Mouse (Mus musculus): ENCODE data around the gene 9030612E09Rik. TPM values are rescaled to one million over a fixed set of nuclear protein-coding genes. Genes with fewer than 3 reads are reported as not detected.

Gene 9030612E09Rik
- polyA plus RNA-seq (2015; fragmentation: Nextera tagmentation; extraction: Ambion mirVana), result 2.8 and 3.3 TPM in 2 replicates

DNA sequence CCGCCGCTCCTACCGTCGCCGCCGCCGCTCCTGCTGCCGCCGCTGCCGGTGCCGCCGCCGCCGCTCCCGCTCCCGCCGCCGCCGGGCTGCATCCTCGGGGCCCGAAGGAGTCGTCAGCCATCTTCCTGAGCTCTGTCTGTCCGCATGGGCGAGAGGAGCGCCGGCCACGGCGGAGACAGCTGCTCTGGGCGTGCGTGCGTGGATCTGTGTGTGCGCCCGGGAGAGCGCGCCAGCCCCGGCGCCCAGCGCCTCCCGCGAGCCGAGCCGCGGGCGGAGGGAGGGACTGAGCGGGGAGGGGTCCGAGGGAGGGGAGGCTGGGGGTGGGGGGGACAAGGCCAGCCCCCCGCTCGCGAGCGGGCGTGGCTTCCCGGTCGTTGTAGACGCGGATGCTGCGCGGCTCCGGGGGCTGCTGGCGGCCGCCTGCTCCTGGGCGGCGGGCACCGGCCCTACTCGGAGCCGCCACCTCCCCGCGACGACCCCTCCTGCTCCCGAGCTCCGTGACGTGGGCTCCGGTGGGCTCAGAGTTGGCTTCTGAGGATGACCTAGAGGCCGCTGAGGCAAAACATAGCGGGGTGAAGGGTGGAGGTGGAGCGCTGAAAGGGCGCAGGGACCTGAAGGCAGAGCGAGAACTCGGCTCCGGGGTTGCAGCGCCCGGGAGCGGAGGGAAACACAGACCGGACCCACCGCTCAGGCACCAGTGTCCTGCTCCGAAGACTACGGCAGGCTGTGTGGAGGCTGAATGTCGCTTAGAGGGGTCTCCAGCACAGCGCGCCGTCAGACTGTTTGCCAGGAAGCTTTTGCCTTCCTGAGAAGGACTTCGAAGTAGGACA lies at the start of gene 9030612E09Rik, which contains the start of gene Sobp:
Gene 9030612E09Rik, plus strand, starts transcription at position 379 of the 830 bp plus-strand sequence.
Gene Sobp, minus strand, starts transcription at position 205 of the 830 bp plus-strand sequence.
- Histone ChIP-seq H3K9me3 (no peaks in the 10 kb centered on the region), H3K4me3 (replicated peaks) (peak within 1 kb of the TSS; percentile 89), H3K4me1 (replicated peaks) (peaks cover 42% of the 10 kb centered on the region), H3K9ac (replicated peaks) (peak within 1 kb of the TSS; percentile 98), H3K27ac (peak within 1 kb of the TSS; percentile 99), H3K4me2 (replicated peaks) (peak within 1 kb of the TSS; percentile 78), H3K36me3 (no peaks in the 10 kb centered on the region), H3K27me3 (peaks cover 9% of the 10 kb centered on the region)
- under 1% methylated on average over 85 of the region's 91 CpGs for WGBS
- ATAC-seq, result peak; percentile 89

DNA sequence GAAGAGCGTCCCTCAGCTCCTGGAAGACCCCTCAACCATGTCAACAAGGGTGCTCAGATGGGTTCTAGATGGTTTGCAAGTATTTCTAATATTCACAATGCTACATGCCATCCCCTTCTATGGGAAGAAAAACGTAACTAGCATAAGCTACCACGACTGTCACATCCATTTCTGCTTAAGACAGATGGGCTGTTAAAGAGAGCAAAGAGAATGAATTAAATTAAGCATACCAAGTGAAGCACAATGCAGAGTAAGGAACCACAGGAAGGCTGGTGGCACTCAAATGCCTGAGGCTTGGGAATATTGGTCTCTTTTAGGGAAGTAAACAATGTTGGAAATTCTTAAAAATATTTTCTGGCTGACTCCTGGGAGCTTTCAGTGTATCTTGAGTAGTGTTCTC lies 45.8 kb upstream of the 9030612E09Rik start:
- Histone ChIP-seq H3K4me1 (replicated peaks) (peaks cover 34% of the 10 kb centered on the region), H3K9ac (replicated peaks) (no peak overlapping the region), H3K4me3 (replicated peaks) (no peak overlapping the region), H3K4me2 (replicated peaks) (no peak overlapping the region), H3K27ac (no peak overlapping the region), H3K9me3 (no peaks in the 10 kb centered on the region), H3K36me3 (peaks cover 12% of the 10 kb centered on the region; the same call in 1 of the 2 replicates), H3K27me3 (no peaks in the 10 kb centered on the region)
- ATAC-seq, result no peak
- WGBS, result 56% methylated on average over 3 of the region's 3 CpGs

DNA sequence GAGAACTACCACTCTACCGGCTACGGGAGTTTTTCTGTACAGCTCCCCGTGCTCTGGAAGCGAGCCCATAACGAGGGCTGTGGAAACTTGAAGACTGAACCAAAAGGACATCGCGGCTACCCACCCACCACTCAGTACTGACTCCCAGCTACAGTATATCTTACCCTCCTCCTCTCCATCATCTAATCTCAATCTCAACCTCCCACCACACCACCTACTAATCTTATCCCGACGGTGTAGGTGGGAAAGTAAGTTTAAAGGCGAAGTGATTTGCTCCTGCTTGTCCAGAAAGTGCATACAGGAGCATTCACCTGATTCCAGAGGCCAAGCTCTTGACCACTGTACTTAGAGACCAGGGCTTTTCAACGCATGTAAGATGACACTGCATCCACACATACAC lies 40.5 kb upstream of the 9030612E09Rik start:
- Histone ChIP-seq H3K4me3 (replicated peaks) (no peak overlapping the region), H3K4me2 (replicated peaks) (no peak overlapping the region)
- WGBS, result 91% methylated on average over 11 of the region's 11 CpGs

DNA sequence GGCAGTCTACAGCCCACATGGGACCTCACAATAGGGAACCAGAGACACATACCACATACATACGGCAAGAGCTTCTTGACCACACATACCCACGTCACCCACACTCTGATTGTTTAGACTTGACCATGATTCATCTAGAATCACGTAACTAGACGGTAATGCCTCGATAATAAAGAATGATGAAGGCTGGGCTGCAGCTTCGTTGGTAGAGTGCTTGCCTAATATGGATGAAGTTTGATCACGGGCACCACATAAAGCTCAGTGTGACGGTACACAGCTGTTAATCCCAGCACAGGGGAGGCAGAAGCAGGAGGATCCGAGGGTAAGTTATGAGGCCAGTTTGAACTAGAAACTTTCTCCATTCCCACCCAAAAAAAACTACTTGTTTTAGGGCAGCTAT lies 31.3 kb upstream of the 9030612E09Rik start:
- no peak for ATAC-seq
- no peak overlapping the region for H3K27ac ChIP-seq
- H3K9ac ChIP-seq (replicated peaks), result no peak overlapping the region
- H3K4me3 ChIP-seq (replicated peaks), result no peak overlapping the region
- 94% methylated on average over 9 of the region's 9 CpGs for WGBS
- no peak overlapping the region for H3K4me2 ChIP-seq (replicated peaks)
- no peaks in the 10 kb centered on the region for H3K9me3 ChIP-seq
- no peaks in the 10 kb centered on the region for H3K27me3 ChIP-seq
- peaks cover 21% of the 10 kb centered on the region; the same call in 1 of the 2 replicates for H3K36me3 ChIP-seq
- no peaks in the 10 kb centered on the region for H3K4me1 ChIP-seq (replicated peaks)

More for the DNA sequence above, 40.5 kb upstream of the 9030612E09Rik start:
- ATAC-seq, result no peak
- H3K9ac ChIP-seq (replicated peaks), result no peak overlapping the region
- no peaks in the 10 kb centered on the region for H3K27me3 ChIP-seq
- H3K9me3 ChIP-seq, result 0 out of 2 replicates have a peak, but pooled peaks cover 3% of the 10 kb centered on the region
- H3K27ac ChIP-seq, result no peak overlapping the region
- H3K4me1 ChIP-seq (replicated peaks), result peaks cover 4% of the 10 kb centered on the region
- peaks cover 9% of the 10 kb centered on the region; the same call in 1 of the 2 replicates for H3K36me3 ChIP-seq

DNA sequence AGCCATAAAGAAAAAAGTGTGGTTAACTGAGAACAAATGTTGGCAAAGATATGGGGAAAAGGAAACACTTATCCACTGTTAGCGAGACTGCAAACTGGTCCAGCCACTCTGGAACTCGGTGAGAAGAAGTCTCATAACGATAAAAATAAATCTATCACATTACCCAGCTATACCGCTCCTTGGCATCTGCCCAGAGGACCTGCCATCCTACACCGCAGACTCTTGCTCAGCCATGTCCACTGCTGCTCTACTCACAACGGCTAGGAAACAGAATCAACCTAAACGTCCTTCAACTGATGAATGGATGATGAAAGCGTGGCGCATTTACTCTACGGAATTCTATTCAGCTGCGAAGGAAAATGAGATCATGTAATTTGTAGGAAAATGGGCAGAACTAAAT lies 26.0 kb upstream of the 9030612E09Rik start:
- no peak overlapping the region for H3K4me2 ChIP-seq (replicated peaks)
- H3K9ac ChIP-seq (replicated peaks), result no peak overlapping the region
- WGBS, result 89% methylated on average over 11 of the region's 11 CpGs
- peaks cover 18% of the 10 kb centered on the region for H3K36me3 ChIP-seq
- peaks cover 10% of the 10 kb centered on the region for H3K4me1 ChIP-seq (replicated peaks)
- H3K27ac ChIP-seq, result no peak overlapping the region
- ATAC-seq, result no peak
- H3K9me3 ChIP-seq, result no peaks in the 10 kb centered on the region
- H3K4me3 ChIP-seq (replicated peaks), result no peak overlapping the region
- H3K27me3 ChIP-seq, result no peaks in the 10 kb centered on the region

DNA sequence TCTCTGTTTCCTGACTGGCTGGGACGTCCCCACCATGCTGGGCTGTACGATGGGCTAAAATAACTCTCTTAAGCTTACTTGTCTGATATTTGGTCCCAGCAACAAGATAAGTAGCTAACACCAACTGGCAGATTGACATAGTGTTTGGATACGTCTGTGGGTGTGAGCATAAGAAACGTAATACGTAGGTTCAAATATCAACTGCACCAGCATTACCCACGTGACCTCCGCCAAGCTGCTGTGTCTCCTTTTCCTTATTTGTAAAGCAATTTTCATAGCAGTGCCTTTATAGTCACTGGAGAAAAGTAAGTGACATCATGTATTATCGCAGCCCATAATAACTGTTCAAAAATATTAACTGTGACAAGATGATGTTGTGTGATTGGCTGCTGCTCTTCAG lies 21.9 kb upstream of the 9030612E09Rik start:
- no peak overlapping the region for H3K9ac ChIP-seq (replicated peaks)
- H3K4me2 ChIP-seq (replicated peaks), result no peak overlapping the region
- no peaks in the 10 kb centered on the region for H3K9me3 ChIP-seq
- no peak overlapping the region for H3K4me3 ChIP-seq (replicated peaks)
- peaks cover 19% of the 10 kb centered on the region for H3K36me3 ChIP-seq
- peaks cover 38% of the 10 kb centered on the region for H3K4me1 ChIP-seq (replicated peaks)
- no peak overlapping the region for H3K27ac ChIP-seq
- 87% methylated on average over 8 of the region's 8 CpGs for WGBS
- ATAC-seq, result no peak
- no peaks in the 10 kb centered on the region for H3K27me3 ChIP-seq

DNA sequence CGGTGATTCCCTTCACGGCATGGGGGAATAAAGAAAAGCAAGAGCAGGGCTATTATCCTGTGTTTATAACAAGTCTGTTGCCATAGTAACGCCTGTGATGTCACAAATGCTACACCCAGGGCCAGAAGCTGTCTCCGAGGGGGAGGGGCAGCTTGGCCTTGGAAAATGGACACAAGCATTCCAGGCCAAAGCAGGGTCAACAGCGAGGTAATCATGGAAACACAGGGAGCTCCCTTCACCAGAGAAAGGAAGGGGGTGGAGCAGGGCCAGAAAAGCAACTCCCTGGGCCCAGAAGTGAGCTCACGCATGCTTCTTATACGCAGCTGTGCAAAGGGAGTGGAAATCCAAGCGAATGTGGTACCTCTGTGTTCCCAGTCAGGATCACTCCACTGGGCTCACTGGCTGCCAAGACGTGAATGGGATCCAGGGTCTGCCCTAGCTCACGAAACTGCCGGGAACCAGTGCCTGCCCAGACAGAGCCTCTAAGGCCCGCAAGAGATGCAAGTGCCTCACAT lies 19.4 kb upstream of the 9030612E09Rik start:
- Histone ChIP-seq H3K4me2 (replicated peaks) (peak overlapping the region; percentile 42), H3K27ac (peak overlapping the region; percentile 81), H3K27me3 (no peaks in the 10 kb centered on the region), H3K9ac (replicated peaks) (no peak overlapping the region), H3K36me3 (peaks cover 9% of the 10 kb centered on the region), H3K4me1 (replicated peaks) (peaks cover 45% of the 10 kb centered on the region), H3K9me3 (no peaks in the 10 kb centered on the region), H3K4me3 (replicated peaks) (no peak overlapping the region)
- ATAC-seq, result peak; percentile 87
- WGBS, result 4% methylated on average over 12 of the region's 12 CpGs

DNA sequence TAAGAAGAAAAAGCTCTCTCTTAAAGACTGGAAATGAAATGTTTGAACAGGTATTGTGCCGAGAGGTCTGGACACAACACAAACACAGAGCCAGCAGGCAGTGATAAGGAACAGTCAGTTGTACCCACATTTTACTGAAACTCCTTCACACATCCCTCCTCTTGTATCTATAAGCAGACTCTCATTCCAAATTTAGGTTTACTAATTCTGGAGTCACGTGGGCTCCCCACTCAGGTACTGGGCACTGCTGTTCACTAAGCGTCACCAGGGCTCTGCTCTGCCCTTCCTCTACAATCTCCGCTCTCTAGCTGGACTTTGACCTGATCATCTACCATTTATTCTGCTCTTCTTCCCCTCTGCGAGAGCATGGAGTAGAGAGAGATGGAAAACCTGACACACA lies 15.6 kb upstream of the 9030612E09Rik start:
- WGBS, result 91% methylated on average over 5 of the region's 5 CpGs
- Histone ChIP-seq H3K27me3 (no peaks in the 10 kb centered on the region), H3K9ac (replicated peaks) (no peak overlapping the region), H3K36me3 (peaks cover 10% of the 10 kb centered on the region), H3K4me1 (replicated peaks) (peaks cover 40% of the 10 kb centered on the region), H3K27ac (no peak overlapping the region), H3K9me3 (no peaks in the 10 kb centered on the region), H3K4me3 (replicated peaks) (no peak overlapping the region), H3K4me2 (replicated peaks) (no peak overlapping the region)
- no peak for ATAC-seq

DNA sequence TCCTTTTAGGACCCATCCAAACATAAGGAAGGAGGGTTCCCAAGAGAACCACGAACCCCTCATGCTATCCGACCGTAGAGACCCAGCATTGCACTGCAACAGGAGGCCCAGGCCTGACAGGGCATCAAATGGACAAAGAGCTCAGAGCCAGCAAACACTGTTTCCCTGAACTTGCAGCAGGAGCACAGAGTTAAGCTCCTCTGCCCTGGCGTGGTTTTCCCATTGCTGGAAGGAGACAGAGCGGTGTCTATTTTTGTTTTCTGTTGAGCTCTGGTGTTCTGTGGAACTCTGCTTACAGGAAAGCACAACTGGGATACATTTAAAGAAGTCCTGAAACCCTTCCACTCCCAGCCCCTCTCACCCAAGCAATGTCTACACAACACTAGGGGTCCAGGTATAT lies 15.2 kb upstream of the 9030612E09Rik start:
- no peak overlapping the region for H3K4me3 ChIP-seq (replicated peaks)
- WGBS, result 74% methylated on average over 5 of the region's 5 CpGs
- H3K27ac ChIP-seq, result no peak overlapping the region
- H3K4me1 ChIP-seq (replicated peaks), result peaks cover 36% of the 10 kb centered on the region
- peaks cover 10% of the 10 kb centered on the region for H3K36me3 ChIP-seq
- no peak overlapping the region for H3K9ac ChIP-seq (replicated peaks)
- H3K27me3 ChIP-seq, result no peaks in the 10 kb centered on the region
- no peak overlapping the region for H3K4me2 ChIP-seq (replicated peaks)
- no peak for ATAC-seq
- no peaks in the 10 kb centered on the region for H3K9me3 ChIP-seq

DNA sequence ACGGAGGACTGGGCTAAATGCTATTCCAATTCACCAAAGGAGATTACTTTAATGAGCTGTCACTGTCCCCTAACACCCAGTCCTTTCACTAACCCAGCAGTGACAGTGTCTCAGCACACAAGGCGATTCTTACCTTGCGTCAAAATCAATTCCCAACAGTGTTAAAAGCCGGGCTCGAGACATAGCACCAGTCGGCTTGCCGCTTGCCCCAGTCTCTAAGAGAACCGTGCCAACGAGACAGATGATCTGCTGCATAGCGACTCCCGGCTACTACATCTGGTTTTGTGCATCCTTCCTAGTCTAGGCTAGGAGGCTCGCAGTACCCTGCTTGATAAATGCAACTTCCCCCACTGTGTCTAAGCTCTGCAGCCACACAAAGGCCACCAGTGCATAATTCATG lies 12.2 kb upstream of the 9030612E09Rik start:
- Histone ChIP-seq H3K27ac (peak overlapping the region; percentile 81), H3K9me3 (peaks cover 2% of the 10 kb centered on the region; the same call in 1 of the 2 replicates), H3K36me3 (peaks cover 6% of the 10 kb centered on the region), H3K9ac (replicated peaks) (no peak overlapping the region), H3K4me3 (replicated peaks) (peak overlapping the region; percentile 6; the same call in 1 of the 2 replicates), H3K27me3 (no peaks in the 10 kb centered on the region), H3K4me2 (replicated peaks) (peak overlapping the region; percentile 27), H3K4me1 (replicated peaks) (peaks cover 18% of the 10 kb centered on the region)
- peak; percentile 73 for ATAC-seq
- 50% methylated on average over 12 of the region's 12 CpGs for WGBS

DNA sequence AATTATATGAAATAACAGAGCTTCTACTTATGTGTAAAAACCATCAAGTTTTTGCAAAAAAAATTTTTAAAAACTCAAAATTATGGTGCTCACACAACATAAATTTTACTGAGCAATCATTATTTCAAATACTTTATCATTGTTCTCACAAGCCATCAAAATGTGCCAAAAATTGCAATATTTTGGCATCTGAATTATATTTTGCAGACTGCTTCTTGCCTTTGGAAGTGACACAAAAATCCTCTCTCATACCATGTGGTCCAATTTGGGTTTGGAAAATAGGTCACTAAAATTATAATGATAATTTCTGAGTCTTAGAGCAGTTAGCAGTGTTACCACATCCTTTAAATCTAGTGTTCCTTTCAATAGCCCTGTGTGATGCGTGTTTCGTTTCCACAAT lies 10.1 kb upstream of the 9030612E09Rik start:
- peaks cover 2% of the 10 kb centered on the region; the same call in 1 of the 2 replicates for H3K9me3 ChIP-seq
- no peak overlapping the region for H3K9ac ChIP-seq (replicated peaks)
- WGBS, result 95% methylated on average over 2 of the region's 2 CpGs
- H3K4me2 ChIP-seq (replicated peaks), result no peak overlapping the region
- ATAC-seq, result no peak
- peaks cover 6% of the 10 kb centered on the region for H3K36me3 ChIP-seq
- no peak overlapping the region for H3K27ac ChIP-seq
- H3K4me1 ChIP-seq (replicated peaks), result peaks cover 28% of the 10 kb centered on the region
- H3K4me3 ChIP-seq (replicated peaks), result no peak overlapping the region
- H3K27me3 ChIP-seq, result no peaks in the 10 kb centered on the region

DNA sequence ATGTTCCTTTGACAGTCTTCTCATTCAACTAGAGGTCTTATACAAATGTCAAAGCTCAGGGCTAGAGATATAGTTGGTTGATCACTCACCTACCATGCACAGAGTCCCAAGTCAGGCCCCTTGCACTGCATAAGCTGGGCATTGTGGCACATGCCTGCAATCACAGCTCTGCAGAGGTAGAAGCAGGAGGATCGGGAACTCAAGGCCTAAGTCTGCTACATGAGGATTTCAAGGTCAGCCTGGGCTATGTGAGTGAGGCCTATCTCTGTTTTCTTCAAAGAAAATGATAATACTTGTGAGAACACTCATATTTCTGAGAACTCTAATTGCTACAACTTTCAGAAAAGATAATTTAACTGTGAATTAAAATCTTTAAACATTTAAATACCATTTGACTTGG lies 8.4 kb upstream of the 9030612E09Rik start:
- Histone ChIP-seq H3K9me3 (peaks cover 2% of the 10 kb centered on the region; the same call in 1 of the 2 replicates), H3K4me3 (replicated peaks) (no peak overlapping the region), H3K27me3 (no peaks in the 10 kb centered on the region), H3K4me1 (replicated peaks) (peaks cover 43% of the 10 kb centered on the region), H3K9ac (replicated peaks) (no peak overlapping the region), H3K36me3 (no peaks in the 10 kb centered on the region), H3K4me2 (replicated peaks) (no peak overlapping the region), H3K27ac (no peak overlapping the region)
- WGBS, result 97% methylated on average over 1 of the region's 1 CpGs
- no peak for ATAC-seq

Data from midbrain, embryonic 13.5 days (tissue).